Comparison of ENCODE assay signal across 17 mouse cellular contexts in the genomic region with DNA sequence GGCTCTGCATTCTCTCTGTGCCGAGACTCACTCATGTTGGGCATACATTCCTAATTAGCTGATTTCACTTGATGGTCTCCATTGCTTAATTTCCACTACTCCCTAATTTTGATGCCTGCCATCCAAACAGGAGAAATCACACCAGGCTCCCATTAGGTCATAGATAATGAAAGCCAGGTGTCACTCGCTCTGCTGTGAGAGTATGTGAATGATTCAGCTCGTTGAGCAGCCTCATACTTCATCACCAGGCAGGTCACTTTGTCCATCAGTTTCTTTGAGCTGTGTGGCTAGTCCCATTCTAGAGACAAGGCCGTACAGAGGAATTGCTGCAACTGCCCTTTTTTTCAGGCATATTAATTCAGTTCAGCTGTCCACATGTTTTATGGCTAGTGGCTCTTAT.
"Had no signal": no experiment of that assay in that cellular context is flagged by ENCODE, and none has a peak within 500 bp of the region (broad histone marks: within the 10 kb centered on the region; RNA-seq: fewer than 3 reads in every experiment).

No protein-coding gene starts in this region.

- H3K9me3 ChIP-seq: limb, embryonic 12.5 days; limb, embryonic 15.5 days; liver, embryonic 12.5 days; liver, embryonic 15.5 days; lung, embryonic 15.5 days had no signal

- H3K4me1 ChIP-seq: limb, embryonic 12.5 days; liver, embryonic 15.5 days; lung, embryonic 15.5 days had no signal

- DNase-seq: kidney, adult 18-20 months; kidney, adult 9 months; kidney, postnatal 14 days; kidney, postnatal 4 days; left cerebral cortex, postnatal 4 days; lung, adult 18-20 months; lung, postnatal 10 days; lung, postnatal 4 days; midbrain, embryonic 14.5 days; thymus, adult 18-20 months; thymus, postnatal 36 days had no signal

- ATAC-seq: liver, embryonic 12.5 days had no signal

- H3K4me2 ChIP-seq: limb, embryonic 12.5 days; limb, embryonic 15.5 days; liver, embryonic 12.5 days; liver, embryonic 15.5 days; lung, embryonic 15.5 days; midbrain, embryonic 11.5 days had no signal

- H3K27ac ChIP-seq: limb, embryonic 12.5 days; limb, embryonic 15.5 days; liver, embryonic 12.5 days; liver, embryonic 15.5 days; lung, embryonic 15.5 days had no signal

- H3K9ac ChIP-seq: limb, embryonic 12.5 days; limb, embryonic 15.5 days; liver, embryonic 12.5 days; liver, embryonic 15.5 days; lung, embryonic 15.5 days had no signal

- H3K36me3 ChIP-seq: liver, embryonic 15.5 days; lung, embryonic 15.5 days had no signal

- H3K4me3 ChIP-seq: limb, embryonic 12.5 days; limb, embryonic 15.5 days; liver, embryonic 12.5 days; liver, embryonic 15.5 days; lung, embryonic 15.5 days had no signal

- H3K27me3 ChIP-seq: limb, embryonic 12.5 days; limb, embryonic 15.5 days; liver, embryonic 12.5 days; liver, embryonic 15.5 days; lung, embryonic 15.5 days had no signal
